Mouse (Mus musculus) effector memory CD4-positive, alpha-beta T cell, adult 5 months (primary cell): ENCODE data around the gene Olfr1348. TPM values are rescaled to one million over a fixed set of nuclear protein-coding genes. Genes with fewer than 3 reads are reported as not detected.

Source experiments
- polyA plus RNA-seq: library from polyadenylated mRNA; unstranded; fragments of 100-300 nt; shearing (Covaris generic); gene quantifications from one replicate; pipeline ENCODE4 v1.2.1, GENCODE M21; 2017

Gene Olfr1348
- not detected for polyA plus RNA-seq

GRCm38 (mm10) chr7:6508648-6509047, at the start of gene Olfr1348:
Olfr1348 (minus strand) TSS chr7:6508748.

GRCm38 (mm10) chr7:6522850-6523249, 14.3 kb upstream of the Olfr1348 start, which contains the start of gene Olfr1349:
Olfr1349 (minus strand) TSS chr7:6522950.

GRCm38 (mm10) chr7:6499655-6500054, 8.9 kb downstream of the Olfr1348 start, which contains the start of gene Olfr1347:
Olfr1347 (minus strand) TSS chr7:6499755.

GRCm38 (mm10) chr7:6486841-6487240, 21.7 kb downstream of the Olfr1348 start, which contains the start of gene Olfr5:
Olfr5 (minus strand) TSS chr7:6486941.

GRCm38 (mm10) chr7:6466951-6467350, 41.6 kb downstream of the Olfr1348 start, which contains the start of gene Olfr1346:
Olfr1346 (plus strand) TSS chr7:6467101.

GRCm38 (mm10) chr7:6455868-6456267, 52.7 kb downstream of the Olfr1348 start, which contains the start of gene Olfr1336:
Olfr1336 (plus strand) TSS chr7:6456168.

Other genes starting within 250 kb of the Olfr1348 start
- 4.7 TPM for gene Zfp667, start 222.2 kb downstream of the Olfr1348 start, polyA plus RNA-seq
- 0.31 TPM for gene Zfp583, start 177.5 kb downstream of the Olfr1348 start, polyA plus RNA-seq
- gene Gm3854, start 165.0 kb downstream of the Olfr1348 start, polyA plus RNA-seq, result 0.24 TPM
- 2.4 TPM for gene Zfp78, start 145.5 kb downstream of the Olfr1348 start, polyA plus RNA-seq
- gene Zfp28, start 125.5 kb downstream of the Olfr1348 start, polyA plus RNA-seq, result 9.6 TPM
- not detected for gene Smim17, start 110.0 kb downstream of the Olfr1348 start, polyA plus RNA-seq
- gene Gm20715, start 98.5 kb downstream of the Olfr1348 start, polyA plus RNA-seq, result not detected
- gene Olfr1344, start 70.1 kb downstream of the Olfr1348 start, polyA plus RNA-seq, result not detected
- gene Olfr1336, start 52.6 kb downstream of the Olfr1348 start, polyA plus RNA-seq, result 0.09 TPM
- gene Olfr1346, start 41.6 kb downstream of the Olfr1348 start, polyA plus RNA-seq, result not detected
- gene Olfr5, start 21.8 kb downstream of the Olfr1348 start, polyA plus RNA-seq, result not detected
- gene Olfr1347, start 9.0 kb downstream of the Olfr1348 start, polyA plus RNA-seq, result not detected
- gene Olfr1349, start 14.2 kb upstream of the Olfr1348 start, polyA plus RNA-seq, result not detected
- not detected for gene Olfr1350, start 56.1 kb upstream of the Olfr1348 start, polyA plus RNA-seq
- not detected for gene Zim1, start 187.7 kb upstream of the Olfr1348 start, polyA plus RNA-seq
- gene Peg3, start 221.7 kb upstream of the Olfr1348 start, polyA plus RNA-seq, result 0.10 TPM
- 0.24 TPM for gene Usp29, start 221.8 kb upstream of the Olfr1348 start, polyA plus RNA-seq